Mouse (Mus musculus) lung, embryonic 15.5 days (tissue): ENCODE data around the gene Acvr1b. TPM values are rescaled to one million over a fixed set of nuclear protein-coding genes. Genes with fewer than 3 reads are reported as not detected.

ENCODE experiments used
- ATAC-seq: fragments of 200-750 bp; cut with Nextera tagmentation; 2 replicates; pipeline ENCODE4 v1.8.0; 2017; ENCODE audit warnings: moderate number of reproducible peaks, borderline replicate concordance; ENCODE audit not compliant: low FRiP score, low TSS enrichment; ENCODE audit errors: extremely low read depth
- H3K27ac ChIP-seq: fragments of 300-500 bp; sonication (generic); 2 replicates; pipeline ENCODE4 v1.5.1; 2015; ENCODE audit warnings: moderate library complexity, mild to moderate bottlenecking, inconsistent platforms
- H3K27me3 ChIP-seq: fragments of 300-500 bp; sonication (generic); 2 replicates; pipeline ENCODE4 v1.6.1; 2015; ENCODE audit warnings: inconsistent platforms
- H3K36me3 ChIP-seq: fragments of 300-500 bp; sonication (generic); 2 replicates; pipeline ENCODE4 v1.6.1; 2015; ENCODE audit warnings: inconsistent platforms
- H3K4me1 ChIP-seq: fragments of 300-500 bp; sonication (generic); 2 replicates; pipeline ENCODE4 v1.6.1; 2015; ENCODE audit warnings: inconsistent platforms
- H3K4me2 ChIP-seq: fragments of 300-500 bp; sonication (generic); 2 replicates; pipeline ENCODE4 v1.6.1; 2015; ENCODE audit warnings: inconsistent platforms, mild to moderate bottlenecking, moderate library complexity
- H3K4me3 ChIP-seq: fragments of 300-500 bp; sonication (generic); 2 replicates; pipeline ENCODE4 v1.5.1; 2015; ENCODE audit warnings: mild to moderate bottlenecking, inconsistent platforms
- H3K9ac ChIP-seq: fragments of 300-500 bp; sonication (generic); 2 replicates; pipeline ENCODE4 v1.6.1; 2015; ENCODE audit warnings: inconsistent platforms
- H3K9me3 ChIP-seq: fragments of 300-500 bp; sonication (generic); 2 replicates; pipeline ENCODE4 v1.6.1; 2016; ENCODE audit warnings: inconsistent platforms
- WGBS: fragments of 180-500 bp; shearing (Covaris S2); methylation state at CpG from one replicate; pipeline ENCODE4 v1.1.7; 2015; 5-methylcytosine and 5-hydroxymethylcytosine counted together
- polyA plus RNA-seq: library from polyadenylated mRNA; unstranded; fragments of >200 nt; fragmentation: Nextera tagmentation; extraction: Ambion mirVana; gene quantifications from 2 replicates; pipeline ENCODE4 v1.2.1, GENCODE M21; 2015

The Acvr1b gene
- polyA plus RNA-seq, 1 experiment from 2014 or later = 6.0 TPM

DNA sequence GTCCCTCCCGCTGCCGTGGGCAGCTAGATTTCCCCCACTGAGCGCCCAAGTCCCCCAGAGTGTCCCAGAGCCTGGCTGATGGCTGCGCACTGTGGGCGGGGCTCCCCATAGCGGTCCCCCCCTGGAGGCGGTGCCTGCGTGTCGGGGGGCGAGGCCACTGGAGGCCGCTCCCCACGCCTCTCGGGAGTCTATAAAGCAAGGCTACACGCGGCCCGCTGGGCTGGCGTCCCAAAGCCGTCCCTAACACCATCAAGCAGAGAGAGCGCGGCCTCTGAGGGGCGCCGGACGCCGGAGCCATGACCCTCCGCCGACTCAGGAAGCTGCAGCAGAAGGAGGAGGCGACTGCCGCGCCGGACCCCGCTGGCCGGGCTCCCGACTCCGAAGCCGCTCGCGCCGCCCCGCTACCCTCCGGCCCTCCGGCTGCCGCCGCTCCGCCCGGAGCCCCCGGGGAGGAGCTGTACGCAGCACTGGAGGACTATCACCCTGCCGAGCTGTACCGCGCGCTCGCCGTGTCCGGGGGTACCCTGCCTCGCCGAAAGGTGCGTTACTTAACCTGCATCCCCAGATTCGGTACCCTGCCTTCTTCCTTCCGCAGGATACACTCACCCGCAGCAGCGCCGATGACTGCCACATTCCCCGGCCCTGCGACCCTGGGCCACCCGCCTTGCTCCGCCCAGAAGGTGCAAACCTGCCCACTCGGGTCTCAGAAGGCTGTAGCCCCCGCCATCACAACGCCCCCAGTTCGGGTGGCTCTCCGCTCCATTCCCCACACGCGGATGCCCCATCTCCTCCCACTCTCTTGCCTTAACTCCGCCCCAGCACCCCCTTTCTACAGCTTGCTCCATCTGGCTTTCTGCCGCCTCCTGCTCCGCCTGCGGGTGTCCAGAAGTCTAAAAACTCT, 50.4 kb downstream of the Acvr1b start, which contains the start of gene Grasp:
Gene Grasp (plus strand): TSS at position 183 of the 901 bp plus-strand sequence.
- peak; percentile 92 for ATAC-seq
- H3K9ac ChIP-seq = peak within 1 kb of the TSS; percentile 82
- peak within 1 kb of the TSS; percentile 79 for H3K4me2 ChIP-seq
- peak within 1 kb of the TSS; percentile 78 for H3K4me3 ChIP-seq
- 2% methylated on average over 77 of the region's 77 CpGs for WGBS
- H3K9me3 ChIP-seq = no peaks in the 10 kb centered on the region
- 0 out of 2 replicates have a peak, but pooled peaks cover 6% of the 10 kb centered on the region for H3K27me3 ChIP-seq
- H3K4me1 ChIP-seq = peaks cover 75% of the 10 kb centered on the region
- H3K36me3 ChIP-seq = peaks cover 8% of the 10 kb centered on the region; the same call in 1 of the 2 replicates
- peak within 1 kb of the TSS; percentile 91 for H3K27ac ChIP-seq

DNA sequence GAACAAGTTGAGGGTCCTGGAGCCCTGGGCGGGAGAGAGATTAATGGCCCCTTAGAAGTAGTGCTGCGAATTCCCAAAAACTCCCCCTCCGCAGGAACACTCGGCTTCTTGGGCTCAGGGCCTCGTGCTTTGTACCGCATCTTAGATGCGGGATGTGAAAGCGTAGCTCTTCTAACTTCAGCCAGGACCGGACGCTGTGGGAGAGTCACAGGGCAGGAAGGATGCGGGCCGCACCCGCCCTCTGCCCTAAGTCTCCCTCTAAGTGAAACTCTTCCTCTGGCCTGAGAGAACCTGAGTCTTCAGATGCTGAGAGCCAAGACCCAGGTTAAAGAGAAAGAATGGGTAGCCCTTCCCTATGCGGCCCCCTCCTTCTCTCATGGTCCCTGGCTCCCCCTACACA, 51.1 kb downstream of the Acvr1b start:
- peak overlapping the region; percentile 79 for H3K4me2 ChIP-seq
- H3K36me3 ChIP-seq = peaks cover 15% of the 10 kb centered on the region
- H3K4me3 ChIP-seq = peak overlapping the region; percentile 78
- no peaks in the 10 kb centered on the region for H3K9me3 ChIP-seq
- peaks cover 75% of the 10 kb centered on the region for H3K4me1 ChIP-seq
- H3K27ac ChIP-seq = peak overlapping the region; percentile 91
- ATAC-seq = no peak
- H3K27me3 ChIP-seq = 0 out of 2 replicates have a peak, but pooled peaks cover 6% of the 10 kb centered on the region
- WGBS = 3% methylated on average over 14 of the region's 14 CpGs
- H3K9ac ChIP-seq = peak overlapping the region; percentile 82

DNA sequence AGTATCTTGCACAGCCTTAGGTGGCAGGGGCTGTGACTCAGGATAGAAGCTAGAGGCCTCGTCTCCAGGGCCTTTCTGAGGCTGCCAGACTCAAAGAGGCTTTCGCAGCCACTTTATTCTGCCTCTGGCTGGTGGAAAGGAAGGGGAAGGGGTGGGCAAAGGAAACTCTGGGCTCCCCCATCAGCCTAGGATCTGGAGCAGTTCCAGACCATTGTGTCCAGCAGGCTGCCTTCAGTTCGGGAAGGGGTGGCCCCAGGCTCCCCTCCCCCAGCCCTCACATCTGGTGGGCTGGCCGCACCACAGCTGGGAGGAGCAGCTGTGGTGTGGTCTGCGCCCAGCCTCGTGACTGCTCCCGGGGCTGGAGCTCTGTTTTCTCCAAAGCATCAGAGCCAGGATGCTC, 54.1 kb downstream of the Acvr1b start:
- H3K27me3 ChIP-seq = 0 out of 2 replicates have a peak, but pooled peaks cover 3% of the 10 kb centered on the region
- H3K36me3 ChIP-seq = peaks cover 35% of the 10 kb centered on the region
- H3K9me3 ChIP-seq = no peaks in the 10 kb centered on the region
- ATAC-seq = peak; percentile 79
- peak overlapping the region; percentile 17; the same call in 1 of the 2 replicates for H3K9ac ChIP-seq
- H3K4me3 ChIP-seq = no peak overlapping the region; the same call in 1 of the 2 replicates
- peaks cover 64% of the 10 kb centered on the region for H3K4me1 ChIP-seq
- WGBS = 23% methylated on average over 7 of the region's 7 CpGs
- peak overlapping the region; percentile 93 for H3K27ac ChIP-seq
- peak overlapping the region; percentile 41 for H3K4me2 ChIP-seq

DNA sequence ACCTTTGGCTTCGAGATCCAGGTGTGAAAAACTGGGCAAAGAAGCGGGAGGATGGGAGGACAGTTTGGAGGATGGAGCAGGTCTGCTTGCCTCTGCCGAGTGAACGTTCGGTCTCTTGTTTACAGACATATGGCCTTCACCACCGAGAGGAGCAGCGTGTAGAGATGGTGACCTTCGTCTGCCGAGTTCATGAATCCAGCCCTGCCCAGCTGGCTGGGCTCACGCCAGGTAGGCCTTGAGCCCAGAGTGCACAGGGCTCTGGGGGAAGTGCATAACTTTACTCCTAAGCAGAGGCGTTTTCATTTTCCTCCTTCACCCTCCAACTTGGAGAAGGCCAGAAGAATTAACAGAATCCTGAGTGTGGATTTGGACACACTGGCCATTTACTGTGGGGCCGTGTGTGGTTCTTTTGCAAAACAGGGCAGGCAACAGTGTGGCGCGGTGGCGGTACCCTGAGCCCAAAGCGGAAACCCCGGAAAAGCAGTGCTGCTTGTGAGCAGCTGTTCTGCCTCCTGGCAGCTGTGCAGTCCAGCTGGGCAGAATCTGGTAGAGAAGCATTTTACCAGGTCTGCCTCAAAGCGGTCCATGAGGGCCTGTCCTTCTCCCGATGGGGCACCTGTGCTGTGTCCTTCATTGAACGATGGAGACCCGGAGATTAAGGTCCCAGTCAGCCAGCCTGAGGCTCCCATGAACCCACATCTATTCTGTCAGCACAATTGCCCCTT, 55.2 kb downstream of the Acvr1b start:
- peaks cover 66% of the 10 kb centered on the region for H3K4me1 ChIP-seq
- H3K4me2 ChIP-seq = no peak overlapping the region
- H3K27ac ChIP-seq = peak overlapping the region; percentile 93
- H3K9ac ChIP-seq = no peak overlapping the region
- ATAC-seq = no peak
- H3K4me3 ChIP-seq = no peak overlapping the region
- no peaks in the 10 kb centered on the region for H3K27me3 ChIP-seq
- WGBS = 73% methylated on average over 21 of the region's 21 CpGs
- peaks cover 35% of the 10 kb centered on the region for H3K36me3 ChIP-seq
- H3K9me3 ChIP-seq = no peaks in the 10 kb centered on the region

DNA sequence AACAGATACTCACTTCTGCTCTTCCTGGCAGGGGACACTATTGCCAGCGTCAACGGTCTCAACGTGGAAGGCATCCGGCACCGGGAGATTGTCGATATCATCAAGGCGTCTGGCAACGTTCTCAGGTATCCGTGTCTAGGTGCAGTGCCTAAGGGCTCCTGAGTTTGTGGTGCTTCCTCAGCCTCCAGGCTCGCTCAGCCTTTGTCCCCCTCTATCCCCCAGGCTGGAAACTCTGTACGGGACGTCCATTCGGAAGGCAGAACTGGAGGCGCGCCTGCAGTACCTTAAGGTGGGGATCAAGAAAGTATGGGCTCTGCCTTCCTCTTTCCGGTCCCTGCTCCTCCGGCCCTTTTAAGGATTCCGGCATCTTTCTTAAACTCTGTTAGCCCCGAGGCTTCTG, 56.6 kb downstream of the Acvr1b start:
- WGBS = 93% methylated on average over 19 of the region's 19 CpGs
- no peaks in the 10 kb centered on the region for H3K27me3 ChIP-seq
- no peak overlapping the region for H3K4me3 ChIP-seq
- no peak for ATAC-seq
- no peaks in the 10 kb centered on the region for H3K9me3 ChIP-seq
- peaks cover 35% of the 10 kb centered on the region for H3K36me3 ChIP-seq
- H3K27ac ChIP-seq = no peak overlapping the region
- no peak overlapping the region for H3K4me2 ChIP-seq
- peaks cover 76% of the 10 kb centered on the region for H3K4me1 ChIP-seq
- no peak overlapping the region for H3K9ac ChIP-seq

DNA sequence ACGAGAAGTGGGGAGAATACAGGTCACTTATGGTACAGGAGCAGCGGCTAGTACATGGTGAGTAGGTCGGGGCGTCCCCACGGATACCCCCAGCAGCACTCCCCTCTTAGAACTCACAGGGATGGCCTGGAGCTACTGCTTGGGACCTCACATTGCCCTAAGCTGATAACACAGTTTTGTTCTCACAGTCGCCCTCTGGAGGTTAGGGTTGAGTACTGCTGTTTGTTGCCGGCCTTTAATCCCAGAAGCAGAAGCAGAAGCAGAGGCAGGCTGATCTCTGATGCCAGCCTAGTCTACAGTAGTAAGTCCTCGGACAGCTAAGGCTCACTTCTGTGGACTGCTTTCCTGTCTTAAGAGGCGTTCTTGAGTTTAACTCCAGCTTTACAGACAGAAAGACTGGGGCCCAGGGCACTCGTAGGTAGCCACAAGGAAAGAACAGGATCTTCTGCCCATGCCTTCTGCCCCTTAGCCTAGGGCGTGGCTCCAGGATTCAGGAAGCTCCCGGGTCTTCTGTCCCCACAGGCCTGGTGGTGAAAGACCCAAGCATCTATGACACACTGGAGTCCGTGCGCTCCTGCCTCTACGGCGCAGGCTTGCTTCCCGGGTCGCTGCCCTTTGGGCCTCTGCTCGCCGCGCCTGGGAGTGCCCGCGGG, 57.3 kb downstream of the Acvr1b start:
- Histone ChIP-seq H3K27ac (peak overlapping the region; percentile 94; the same call in 1 of the 2 replicates), H3K36me3 (peaks cover 35% of the 10 kb centered on the region), H3K4me1 (peaks cover 77% of the 10 kb centered on the region), H3K4me2 (peak overlapping the region; percentile 7; the same call in 1 of the 2 replicates), H3K9ac (no peak overlapping the region), H3K27me3 (no peaks in the 10 kb centered on the region), H3K4me3 (no peak overlapping the region), H3K9me3 (no peaks in the 10 kb centered on the region)
- WGBS = 79% methylated on average over 23 of the region's 23 CpGs
- no peak for ATAC-seq

DNA sequence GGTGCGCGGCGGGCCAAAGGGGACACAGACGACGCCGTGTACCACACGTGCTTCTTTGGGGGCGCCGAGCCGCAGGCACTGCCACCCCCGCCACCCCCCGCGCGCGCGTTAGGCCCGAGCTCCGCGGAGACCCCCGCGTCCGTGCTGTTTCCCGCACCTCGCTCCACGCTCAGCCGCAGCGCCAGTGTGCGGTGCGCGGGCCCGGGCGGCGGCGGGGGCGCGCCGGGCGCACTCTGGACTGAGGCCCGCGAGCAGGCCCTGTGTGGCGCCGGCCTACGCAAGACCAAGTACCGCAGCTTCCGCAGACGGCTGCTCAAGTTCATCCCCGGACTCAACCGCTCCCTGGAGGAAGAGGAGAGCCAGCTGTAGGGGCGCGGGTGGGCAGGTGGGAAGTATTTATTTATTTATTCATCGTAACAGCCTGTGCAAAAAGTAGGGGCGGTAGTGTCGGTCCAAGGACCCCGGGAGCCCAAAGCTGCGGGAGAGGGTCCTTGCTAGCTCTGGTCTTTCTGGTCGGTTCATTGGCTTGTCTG, 57.8 kb downstream of the Acvr1b start:
- WGBS = 62% methylated on average over 56 of the region's 56 CpGs
- no peak for ATAC-seq
- Histone ChIP-seq H3K27me3 (no peaks in the 10 kb centered on the region), H3K27ac (peak overlapping the region; percentile 94), H3K9ac (no peak overlapping the region), H3K4me1 (peaks cover 76% of the 10 kb centered on the region), H3K9me3 (no peaks in the 10 kb centered on the region), H3K4me2 (peak overlapping the region; percentile 7; the same call in 1 of the 2 replicates), H3K4me3 (no peak overlapping the region), H3K36me3 (peaks cover 35% of the 10 kb centered on the region)

DNA sequence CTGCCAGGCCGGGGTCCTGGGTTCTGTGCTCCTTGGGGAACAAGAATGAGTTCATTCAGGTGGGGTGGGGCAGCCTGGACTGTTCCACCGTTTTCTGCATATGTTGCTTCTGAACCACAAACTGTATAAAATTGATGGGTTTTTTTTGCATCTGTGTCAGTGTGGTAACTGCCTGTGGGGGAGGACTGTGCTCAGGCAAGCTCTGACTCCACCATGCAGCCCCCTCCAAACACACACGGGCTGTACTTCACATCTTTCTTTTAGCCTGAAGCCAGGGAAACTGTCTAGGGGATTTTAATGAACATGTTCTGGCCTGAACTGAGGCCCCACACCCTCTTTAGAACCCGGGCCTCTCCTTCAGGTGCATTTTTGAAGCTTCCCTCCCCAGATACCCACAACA, 58.7 kb downstream of the Acvr1b start:
- Histone ChIP-seq H3K4me2 (no peak overlapping the region), H3K9ac (no peak overlapping the region), H3K4me3 (no peak overlapping the region), H3K27ac (peak overlapping the region; percentile 94), H3K9me3 (no peaks in the 10 kb centered on the region), H3K36me3 (peaks cover 35% of the 10 kb centered on the region), H3K27me3 (no peaks in the 10 kb centered on the region), H3K4me1 (peaks cover 68% of the 10 kb centered on the region)
- 52% methylated on average over 4 of the region's 4 CpGs for WGBS
- ATAC-seq = no peak

DNA sequence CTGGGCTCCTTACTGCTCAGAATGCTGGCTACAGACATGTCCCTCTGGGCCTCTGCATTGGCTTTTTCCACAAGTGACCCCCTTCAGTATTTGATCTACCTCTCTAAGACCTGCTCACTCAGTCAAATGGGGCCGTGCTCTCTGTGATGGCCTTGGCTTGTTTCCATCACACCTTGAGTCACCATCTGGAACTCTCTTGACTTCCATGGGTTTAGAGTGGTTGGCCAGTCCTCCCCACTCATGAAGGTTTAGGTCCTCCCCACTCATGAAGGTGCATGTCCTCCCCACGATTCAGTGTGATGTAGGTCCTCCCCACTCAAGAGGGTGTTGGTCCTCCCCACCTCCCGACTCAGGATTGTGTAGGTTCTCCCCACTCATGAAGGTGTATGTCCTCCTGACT, 59.3 kb downstream of the Acvr1b start:
- Histone ChIP-seq H3K4me2 (peak overlapping the region; percentile 9; the same call in 1 of the 2 replicates), H3K9me3 (no peaks in the 10 kb centered on the region), H3K9ac (no peak overlapping the region), H3K4me1 (peaks cover 63% of the 10 kb centered on the region), H3K4me3 (no peak overlapping the region), H3K27me3 (peaks cover 3% of the 10 kb centered on the region; the same call in 1 of the 2 replicates), H3K27ac (peak overlapping the region; percentile 94), H3K36me3 (peaks cover 35% of the 10 kb centered on the region)
- no peak; the same call in 1 of the 2 replicates for ATAC-seq
- WGBS = 51% methylated on average over 3 of the region's 3 CpGs

DNA sequence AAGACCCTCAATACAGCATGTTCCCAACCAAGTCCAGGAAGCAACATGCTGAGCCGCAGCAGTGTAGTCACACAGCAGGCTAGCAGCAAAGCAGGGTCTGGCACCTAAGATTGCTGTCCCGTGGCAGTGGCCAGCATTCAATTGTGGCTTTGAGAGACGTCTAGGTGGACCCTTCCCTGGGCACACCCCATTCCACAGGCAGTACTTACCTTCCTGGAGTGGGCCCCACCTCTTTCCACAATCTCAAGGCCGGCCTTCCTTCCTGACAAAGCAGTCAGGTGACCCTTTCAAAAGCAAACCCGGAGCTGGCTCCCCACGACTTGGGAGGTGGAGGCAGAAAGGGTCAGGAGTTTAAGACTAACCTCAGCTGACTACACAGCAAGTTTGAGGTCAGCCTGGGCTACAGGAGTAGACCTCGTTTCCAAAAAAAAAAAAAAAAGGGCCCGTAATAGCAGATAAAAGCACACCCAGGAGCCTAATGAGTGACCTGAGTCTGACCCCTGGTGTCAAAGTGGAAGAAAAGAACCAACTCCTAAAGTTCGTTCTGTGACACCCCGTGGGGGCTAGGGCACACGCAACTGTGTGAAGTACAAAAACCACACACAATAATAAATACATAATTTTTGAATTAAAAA, 59.9 kb downstream of the Acvr1b start:
- Histone ChIP-seq H3K4me1 (peaks cover 60% of the 10 kb centered on the region), H3K9ac (no peak overlapping the region), H3K27me3 (peaks cover 3% of the 10 kb centered on the region; the same call in 1 of the 2 replicates), H3K9me3 (no peaks in the 10 kb centered on the region), H3K27ac (peak overlapping the region; percentile 94), H3K4me2 (peak overlapping the region; percentile 9; the same call in 1 of the 2 replicates), H3K36me3 (peaks cover 32% of the 10 kb centered on the region), H3K4me3 (no peak overlapping the region)
- peak; percentile 69 for ATAC-seq
- WGBS = 26% methylated on average over 11 of the region's 11 CpGs
